Mouse (Mus musculus) spleen, postnatal 14 days (tissue): ENCODE measurements at regions not wholly inside any gene's neighbourhood (a gene's known extent, or its start where the extent isn't known, plus 50 kb on each side); places are given as distances from the start of the nearest gene placed in this dataset.

Experiments
- DNase-seq, 2 experiments: peaks; one replicate each; pipeline ENCODE4 v3.0.0; 2021 to 2022; ENCODE audit warnings: low spot score in 2 of 2

DNA sequence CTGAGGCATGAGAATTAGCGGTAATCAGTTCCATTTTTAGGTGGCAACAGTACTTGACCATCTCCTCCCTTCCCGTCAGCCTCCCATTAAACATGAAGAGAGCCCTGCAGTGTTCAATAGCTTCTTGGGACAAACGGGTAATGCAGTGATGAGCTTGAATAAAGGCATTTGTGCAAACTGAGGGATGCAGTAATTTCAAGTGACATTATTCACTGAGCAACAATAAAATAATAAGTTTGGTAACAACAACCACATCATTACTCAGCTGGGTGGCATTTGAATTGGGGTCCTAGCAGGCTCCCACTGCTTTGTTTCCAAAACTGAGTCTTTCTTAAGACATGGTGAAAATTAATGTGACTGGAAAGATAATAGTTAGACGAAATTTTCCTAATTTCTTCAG is 315.2 kb upstream of the C030005K15Rik start:
- no peak for DNase-seq

DNA sequence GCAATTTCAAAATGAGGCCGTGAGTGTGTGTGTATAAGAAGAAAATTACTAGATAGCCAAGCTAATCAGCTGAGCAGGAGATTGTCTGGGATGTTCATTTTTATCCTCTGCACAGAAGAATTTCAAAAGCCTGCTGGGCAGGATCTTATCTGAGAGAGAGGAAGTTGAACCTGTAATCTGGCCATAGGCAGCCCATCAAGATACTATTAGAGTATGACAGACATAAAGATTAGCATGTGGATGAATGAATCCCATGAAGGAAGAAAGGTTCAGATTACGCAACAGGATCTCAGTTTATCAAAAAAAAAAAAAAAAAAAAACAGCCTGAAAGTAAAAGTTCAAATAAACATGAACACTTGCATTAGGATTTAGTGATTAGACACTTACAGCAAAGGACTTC is 317.3 kb upstream of the C030005K15Rik start:
- no peak for DNase-seq

DNA sequence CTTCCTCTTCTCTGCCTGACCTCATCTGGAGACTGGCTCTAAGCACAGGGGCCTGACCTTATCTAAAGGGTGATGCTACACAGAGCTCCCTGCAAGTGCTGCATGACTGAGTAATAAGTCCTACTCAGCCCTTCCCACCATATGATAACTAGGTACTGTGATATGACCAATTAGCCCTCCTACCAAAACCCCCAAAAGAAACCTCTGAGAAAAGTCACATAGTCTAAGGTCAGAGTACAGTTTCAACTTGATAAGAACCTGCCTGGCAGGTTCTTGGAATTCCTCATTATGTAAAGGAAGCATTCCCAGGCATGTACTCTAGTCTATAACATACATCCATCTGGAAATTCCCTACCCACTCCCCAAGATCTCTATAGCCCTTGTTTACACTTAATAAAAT is 318.0 kb upstream of the C030005K15Rik start:
- DNase-seq: no peak

DNA sequence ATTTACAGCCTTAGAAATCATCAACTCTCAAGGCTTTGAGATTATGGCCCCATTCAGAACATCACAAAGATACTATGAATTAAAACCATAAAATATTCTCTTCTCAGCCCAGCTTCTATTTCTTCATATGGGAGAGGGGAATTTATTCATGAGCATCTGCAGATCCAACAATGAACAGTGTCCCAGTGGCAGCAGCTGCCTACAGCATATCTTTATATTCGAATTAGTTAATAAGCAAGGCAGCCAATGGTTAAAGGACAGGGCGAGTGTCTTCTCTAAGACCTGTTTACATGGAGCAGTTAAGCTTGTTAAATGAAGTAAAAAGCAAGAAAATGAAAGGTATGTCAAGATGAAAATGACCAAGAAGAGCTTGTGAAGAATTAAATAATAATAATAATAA is 346.9 kb upstream of the C030005K15Rik start:
- no peak for DNase-seq

DNA sequence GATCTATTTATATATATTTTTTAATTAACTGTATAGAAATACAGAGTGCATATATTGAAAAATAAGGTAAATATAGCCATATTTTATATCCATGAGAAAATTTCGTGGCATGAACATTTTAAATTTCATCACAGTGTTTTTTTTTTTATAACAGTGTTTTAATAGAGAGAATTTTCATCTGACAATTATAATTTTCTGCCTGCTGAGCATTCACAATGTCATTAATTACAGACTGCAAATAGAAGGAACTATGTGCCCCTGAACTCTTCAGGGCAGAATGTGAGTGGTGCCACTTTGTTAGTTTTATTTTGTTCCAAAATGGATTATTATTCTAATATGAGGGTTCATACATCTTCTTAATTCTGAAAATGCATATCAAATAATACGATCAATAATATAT is 358.3 kb upstream of the C030005K15Rik start:
- DNase-seq: no peak

DNA sequence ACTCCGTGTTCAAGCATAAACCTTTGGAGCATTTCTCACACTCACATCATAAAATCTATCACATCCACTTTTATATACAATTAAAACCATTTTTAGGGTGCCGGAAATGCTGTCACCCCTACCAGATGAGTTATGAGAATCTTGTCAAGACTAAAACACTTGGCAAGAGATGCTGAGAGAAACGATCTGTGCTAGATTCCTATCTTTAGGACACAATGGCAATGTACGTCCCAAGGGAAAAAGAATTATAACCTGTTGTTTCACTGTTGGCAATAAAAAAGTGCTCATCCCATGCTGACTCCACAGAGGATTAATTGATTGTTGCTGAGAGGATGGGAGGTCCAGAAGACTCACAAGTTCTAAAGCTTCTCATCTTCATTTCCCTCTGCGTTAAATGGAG is 389.7 kb upstream of the C030005K15Rik start:
- no peak for DNase-seq

DNA sequence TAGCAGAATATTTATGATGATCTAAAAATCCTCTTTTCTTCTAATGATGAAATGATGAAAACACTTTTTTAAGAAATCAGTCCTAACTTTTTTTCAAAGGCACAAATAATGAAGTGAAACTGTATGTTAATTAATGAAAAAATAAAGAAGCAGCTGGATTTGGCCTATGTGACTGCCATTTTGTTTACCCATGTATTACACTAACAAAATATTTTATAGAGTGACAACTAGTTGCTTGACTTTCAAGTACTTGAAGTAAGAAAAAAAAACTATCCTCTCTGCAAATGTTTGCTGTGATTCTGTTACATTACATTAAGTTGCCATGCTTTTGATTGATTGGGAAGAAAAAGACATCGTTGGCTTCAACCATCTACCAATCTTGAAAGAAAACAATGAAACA is 399.2 kb upstream of the C030005K15Rik start:
- DNase-seq: no peak

DNA sequence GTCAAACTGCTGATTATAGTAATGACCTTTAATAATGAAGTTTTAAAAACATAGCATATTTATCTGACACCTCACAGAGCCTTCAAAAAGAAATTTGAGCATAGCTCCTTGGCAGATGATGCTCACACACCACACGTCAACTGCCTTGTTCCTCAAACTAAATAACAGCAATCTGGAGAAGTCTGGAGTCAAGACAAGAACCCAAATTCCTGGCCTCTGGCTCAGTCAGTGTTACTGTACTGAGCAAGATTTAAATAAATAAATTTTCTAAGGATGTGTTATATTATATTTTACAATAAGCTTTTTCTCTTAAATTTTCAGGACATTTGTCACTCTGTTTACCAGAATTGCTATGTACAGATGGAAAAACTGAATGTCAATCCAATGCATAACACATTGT is 408.5 kb upstream of the C030005K15Rik start:
- no peak for DNase-seq

DNA sequence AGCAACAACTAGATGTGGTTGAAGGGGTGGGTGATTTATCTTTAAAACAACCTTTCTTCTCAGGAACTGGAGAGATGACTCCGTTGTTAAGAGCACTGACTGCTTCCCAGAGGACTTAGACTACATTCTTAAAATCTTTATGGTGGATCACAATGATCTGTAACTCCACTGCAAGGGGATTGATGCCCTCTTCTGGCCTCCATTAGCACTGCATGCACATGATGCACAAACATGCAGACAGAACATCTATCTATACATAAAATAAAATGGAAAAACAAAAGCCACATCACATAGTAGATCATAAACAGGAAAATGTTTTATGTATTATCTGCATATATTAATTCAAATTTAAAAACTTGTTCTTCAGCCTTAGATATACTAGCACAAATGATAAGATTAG is 419.2 kb upstream of the C030005K15Rik start:
- no peak for DNase-seq

DNA sequence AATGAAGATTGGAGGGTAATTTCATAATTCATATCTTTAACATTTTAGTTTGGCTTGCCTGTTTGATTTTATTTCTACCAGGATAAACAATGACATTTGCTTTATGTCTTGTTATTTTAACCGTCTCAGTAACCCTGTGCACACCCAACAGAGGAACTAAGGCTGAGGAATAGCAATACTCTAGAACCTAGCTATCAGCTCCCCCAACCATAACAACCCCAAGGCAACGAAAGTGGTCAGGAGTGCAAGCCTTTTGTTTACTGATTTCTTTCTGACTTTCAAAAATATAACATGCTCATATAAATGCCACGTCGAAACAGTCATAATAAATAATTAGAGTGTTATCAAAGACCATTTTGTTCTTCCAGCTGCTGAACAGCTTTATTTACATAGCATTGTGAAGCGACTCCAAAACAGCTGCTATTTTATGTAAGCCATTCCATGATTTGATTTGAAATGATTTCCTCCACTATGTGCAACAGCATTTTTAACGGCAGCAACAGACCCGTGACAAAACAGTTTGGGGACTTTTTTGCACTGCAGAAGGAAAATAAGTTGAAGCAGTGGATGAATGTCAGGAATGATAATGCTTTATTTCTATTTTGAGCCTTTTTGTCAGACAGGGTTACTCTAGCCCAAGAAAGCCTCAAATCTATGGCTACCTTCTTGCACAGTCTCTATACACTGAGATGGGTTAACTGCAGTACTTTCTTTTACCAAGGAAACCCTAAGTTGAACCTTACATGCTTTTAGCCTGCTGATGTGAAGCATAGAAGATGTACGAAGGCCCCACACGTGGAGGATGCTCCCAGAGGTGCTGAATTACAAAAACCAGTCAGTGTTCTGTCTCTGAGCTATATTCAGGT is 420.7 kb upstream of the C030005K15Rik start:
- DNase-seq: no peak

DNA sequence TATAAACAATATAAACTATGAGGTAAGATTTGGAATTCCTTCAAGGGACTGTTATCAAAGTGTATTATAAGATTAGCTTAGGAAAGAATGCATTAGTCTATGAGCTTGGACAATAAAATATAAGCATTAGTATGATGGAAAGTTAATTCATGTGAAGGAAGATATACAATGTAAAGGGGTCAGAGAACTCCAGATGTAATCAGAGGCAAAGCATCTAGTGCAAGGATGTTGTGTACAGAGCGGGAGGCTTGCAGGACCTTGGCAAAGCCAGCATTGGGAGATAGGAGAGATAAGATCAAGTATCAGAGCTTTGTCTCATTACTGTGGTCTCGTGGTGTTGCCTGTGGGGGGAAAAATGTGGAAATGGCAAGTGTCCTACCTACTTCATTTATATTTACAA is 429.4 kb upstream of the C030005K15Rik start:
- no peak for DNase-seq

DNA sequence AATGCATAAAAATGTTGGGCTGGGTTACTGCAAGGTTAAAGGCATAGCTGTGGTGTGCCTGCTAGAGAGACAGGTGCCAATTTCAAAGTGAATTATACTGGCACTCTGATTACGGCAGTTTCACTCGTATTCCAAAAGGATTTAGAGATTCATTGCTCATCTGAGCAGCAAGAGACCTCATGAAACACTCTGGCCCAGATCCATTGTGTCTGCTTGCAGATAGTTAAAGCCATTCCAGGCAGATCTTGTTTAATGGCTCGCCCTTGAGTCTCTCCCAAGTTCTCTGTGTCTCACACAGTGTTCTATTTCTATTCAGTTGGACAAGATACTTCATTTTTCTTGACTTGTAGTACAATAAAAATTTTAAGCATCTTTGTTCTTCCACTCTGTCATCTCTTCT is 459.1 kb upstream of the C030005K15Rik start:
- no peak for DNase-seq

DNA sequence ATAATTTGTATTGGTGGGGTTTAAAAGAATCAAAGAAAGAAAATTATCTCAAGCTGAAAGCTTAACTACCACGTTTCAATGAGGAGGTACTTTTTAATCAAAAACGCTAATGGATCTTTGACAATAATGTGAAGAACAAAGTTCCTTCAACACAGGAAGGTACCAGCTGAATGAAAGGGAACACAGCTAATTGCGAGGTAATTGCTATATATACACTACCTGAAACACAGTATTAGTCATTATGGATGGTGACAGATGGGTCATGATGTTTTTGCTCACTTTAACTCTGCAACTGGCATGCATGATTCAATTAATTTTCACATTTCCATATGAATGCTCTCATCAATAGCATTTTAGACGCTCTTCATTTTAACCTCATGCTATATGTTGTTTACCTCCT is 470.3 kb upstream of the C030005K15Rik start:
- DNase-seq: no peak

DNA sequence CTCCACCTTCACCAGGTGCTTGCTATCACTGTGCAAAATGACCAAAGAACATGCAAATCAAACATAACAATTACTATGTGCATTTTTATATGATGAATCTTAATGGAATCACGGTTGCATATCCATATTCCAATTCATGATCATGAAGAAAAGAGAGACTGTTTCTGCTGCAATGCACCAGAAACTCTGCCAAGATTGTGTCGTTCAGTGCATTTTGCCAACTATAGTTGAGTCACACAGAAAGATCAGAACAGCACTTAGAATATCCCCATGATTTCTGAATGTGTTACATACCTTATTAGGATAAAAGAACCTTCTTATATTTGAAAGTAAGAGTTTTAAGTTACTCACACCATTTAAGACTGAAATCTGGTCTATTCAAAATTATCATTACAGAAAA is 483.7 kb upstream of the C030005K15Rik start:
- DNase-seq: no peak

DNA sequence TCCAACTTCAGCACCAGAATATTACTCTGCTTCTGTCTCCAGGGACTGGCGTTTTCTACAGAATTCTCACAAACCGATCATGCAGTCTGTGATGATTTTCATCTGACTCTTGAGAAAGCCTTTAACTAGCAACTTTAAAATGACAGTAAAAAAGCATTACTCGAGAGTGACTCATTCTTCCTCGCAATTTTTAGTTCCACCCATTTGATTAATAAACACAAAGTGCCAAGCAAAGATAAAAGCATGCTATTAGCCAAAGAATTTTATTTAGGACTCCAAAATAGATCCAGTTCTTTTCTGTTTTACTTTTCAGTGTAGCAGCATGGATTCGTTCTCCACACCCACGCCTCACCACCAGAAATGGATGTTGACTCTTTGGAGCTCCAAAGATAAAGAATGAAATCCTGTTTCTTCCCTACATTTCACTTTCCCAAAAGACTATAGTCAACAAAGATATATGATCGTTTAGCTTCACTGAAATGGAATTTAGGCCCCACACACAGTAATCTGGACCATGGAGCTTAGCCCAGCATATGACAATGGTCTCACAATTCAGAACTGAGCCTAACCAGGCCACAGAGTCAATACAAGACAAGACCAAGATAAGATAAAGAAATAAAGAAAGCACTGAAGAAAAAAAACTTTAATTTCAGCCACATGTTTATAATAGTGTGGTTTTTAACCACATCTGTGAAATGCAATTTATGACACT is 486.5 kb upstream of the C030005K15Rik start:
- no peak for DNase-seq

DNA sequence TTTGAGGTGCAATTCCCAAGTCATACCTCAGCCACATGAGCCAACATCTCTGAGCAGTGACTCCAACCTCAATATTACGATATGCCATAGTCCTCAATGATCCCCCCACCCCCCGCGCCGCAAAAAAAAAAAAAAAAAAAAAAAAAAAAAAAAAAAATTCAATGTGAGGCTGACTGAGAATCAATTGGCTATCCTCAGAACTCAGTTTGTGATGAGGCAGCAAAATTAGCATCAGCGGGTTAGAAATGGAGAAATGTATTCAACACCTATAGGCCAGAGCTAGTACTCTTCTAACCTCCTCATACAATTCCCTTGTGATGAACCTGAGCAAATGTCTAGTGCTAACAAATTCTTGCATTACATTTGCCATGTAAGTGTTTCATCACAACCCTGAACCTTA is 504.5 kb upstream of the C030005K15Rik start:
- DNase-seq: no peak

DNA sequence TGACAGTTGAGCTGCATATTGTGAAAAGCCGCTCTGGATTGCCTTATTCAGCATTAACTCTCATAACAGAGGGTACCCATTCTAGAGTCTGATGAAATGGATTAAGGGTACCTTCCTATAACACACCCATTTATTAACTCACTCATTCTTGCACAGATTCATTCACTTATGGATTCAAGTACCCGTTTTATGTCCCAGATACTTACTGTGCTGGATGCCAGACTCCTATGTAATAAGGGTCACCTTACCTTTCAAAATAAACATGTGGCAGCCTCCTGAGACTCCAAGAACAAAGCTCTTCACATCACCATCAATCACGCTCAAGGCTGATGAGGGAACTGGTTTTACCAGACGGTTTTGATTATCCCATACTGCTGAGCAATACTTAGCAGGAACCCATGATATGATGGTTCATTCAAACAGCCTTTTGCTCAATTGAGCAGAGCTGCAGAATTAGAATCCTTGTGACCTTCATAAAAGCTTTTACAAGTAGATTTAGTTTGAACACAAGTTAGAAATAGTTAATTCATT is 505.2 kb upstream of the C030005K15Rik start:
- DNase-seq: no peak

DNA sequence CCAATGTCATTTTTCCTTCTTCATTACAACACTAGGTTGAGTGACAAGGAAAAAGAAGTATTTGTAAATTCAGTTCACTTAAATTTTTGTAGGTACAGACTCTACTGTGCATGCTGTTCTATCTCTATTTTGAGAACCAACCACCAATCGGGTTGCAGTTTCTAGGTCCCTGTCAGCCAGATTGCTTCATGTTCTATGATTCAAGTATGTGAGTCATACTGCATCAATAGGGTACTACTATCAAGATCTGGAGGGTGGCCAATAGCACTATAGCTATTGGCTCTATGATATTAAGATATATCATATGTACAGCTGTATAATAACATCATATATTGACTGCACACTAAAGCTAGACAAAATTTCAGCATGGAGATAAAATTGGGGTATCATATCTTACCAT is 521.8 kb upstream of the C030005K15Rik start:
- DNase-seq: no peak

DNA sequence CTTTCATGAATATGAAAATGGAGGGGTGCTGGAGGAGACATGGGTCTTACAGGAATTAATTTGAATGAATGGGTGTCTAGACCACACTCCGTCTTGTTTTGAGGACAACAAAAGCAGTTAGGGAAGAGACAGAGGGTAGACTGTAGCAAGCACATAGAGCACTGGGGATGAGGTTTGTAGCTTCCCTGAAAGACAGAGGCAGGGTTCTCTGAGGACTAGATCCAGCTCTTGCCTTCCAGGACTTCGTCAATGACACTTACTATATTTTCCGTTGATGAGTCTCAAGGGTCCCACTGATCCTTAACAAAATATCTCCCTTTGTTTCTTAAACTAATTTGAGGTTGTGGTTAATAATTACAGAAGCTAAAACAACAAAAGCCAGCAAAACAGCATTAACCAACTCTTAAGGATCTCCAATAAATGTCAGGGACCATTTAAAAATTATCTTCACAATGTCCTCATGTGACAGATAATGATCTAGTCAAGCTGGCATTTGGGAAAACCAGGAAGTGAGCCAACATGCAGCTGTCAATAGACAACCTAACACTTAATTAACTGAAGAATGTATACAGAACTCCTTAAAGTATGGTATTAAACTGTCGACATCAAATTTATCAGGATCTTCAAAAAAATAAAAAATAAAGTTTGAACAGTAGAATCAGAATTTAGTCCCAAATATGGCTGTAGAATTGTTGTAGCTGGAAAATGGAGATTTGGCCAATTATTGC is 531.6 kb upstream of the C030005K15Rik start:
- DNase-seq: no peak

DNA sequence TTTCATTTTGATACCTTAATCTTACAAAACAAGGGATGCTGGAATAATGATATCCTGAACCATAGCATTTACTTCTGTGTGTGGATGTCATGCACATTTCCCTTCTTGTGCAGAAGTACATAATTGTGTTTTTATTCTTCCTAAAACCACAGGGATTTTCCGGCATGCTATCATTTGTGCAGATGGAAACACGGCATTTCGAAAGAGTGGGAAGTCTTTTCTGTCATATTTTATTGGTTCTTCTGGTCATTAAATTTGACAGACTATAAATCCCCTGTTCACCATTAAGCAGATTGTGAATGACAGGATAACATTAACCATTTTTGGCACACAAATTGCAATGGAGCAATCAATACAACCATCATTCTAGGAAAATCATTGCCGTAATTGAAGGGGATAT is 532.7 kb upstream of the C030005K15Rik start:
- DNase-seq: no peak

DNA sequence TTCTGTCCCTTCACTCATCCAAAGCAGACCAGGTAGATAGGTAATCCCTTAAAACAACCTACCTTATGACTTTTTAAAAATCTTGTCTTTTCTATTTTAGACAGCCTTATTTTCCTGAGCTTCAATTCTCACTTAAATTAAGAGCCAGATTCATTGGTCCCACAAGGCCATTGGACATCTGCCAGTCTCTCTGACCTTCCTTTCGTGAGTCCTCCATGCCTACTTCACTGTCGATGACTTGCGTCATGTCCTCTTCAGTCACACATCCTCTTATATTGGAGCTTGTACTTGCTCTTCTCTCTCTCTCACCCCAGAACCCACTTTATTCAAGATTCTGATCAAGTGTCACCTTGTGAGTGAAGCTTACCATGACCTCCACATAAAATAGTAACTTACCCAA is 542.0 kb upstream of the C030005K15Rik start:
- no peak for DNase-seq

DNA sequence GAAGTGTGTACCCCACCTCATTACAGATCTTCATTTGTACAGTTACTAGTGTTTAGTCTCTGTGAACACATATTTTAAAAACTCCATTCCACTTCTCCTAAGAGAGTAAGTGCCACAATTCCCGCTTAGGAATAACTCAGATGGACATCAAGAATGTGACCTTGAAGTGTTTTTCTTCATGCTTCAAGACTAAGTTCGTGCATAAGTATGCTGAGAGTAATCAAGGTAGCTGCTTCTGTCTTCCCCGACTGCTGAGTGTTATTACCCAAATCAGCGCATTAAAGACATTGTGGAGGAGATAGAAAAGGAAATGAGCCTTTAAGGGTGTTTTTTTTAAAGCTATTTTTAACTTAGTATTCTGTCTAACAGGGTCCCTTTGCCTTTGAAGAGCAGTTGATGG is 565.1 kb upstream of the C030005K15Rik start:
- no peak for DNase-seq
